Mouse (Mus musculus): Measurements from ENCODE around the gene Fam173a. TPM values are rescaled to one million over a fixed set of nuclear protein-coding genes. Genes with fewer than 3 reads are reported as not detected.
A peak's percentile ranks its signal among the peaks of the same experiment; 100 is the strongest.

Gene Fam173a
- polyA plus RNA-seq, 1 experiment from 2014 or later, result 116 TPM

- no peak for ATAC-seq
- WGBS, result under 1% methylated on average over 22 of the region's 29 CpGs
- DNase-seq (ENCODE audit: low spot score), result peak; percentile 62
- Histone ChIP-seq H3K9me3 (ENCODE audit: low read length) (no peaks in the 10 kb centered on the region), H3K27ac (ENCODE audit: low read length) (no peak within 1 kb of the TSS), H3K4me2 (replicated peaks; ENCODE audit: low read depth, low read length) (peak within 1 kb of the TSS; percentile 68), H3K4me1 (ENCODE audit: insufficient read depth, low read depth, low read length) (peaks cover 28% of the 10 kb centered on the region), H3K27me3 (replicated peaks; ENCODE audit: insufficient read depth, low read length) (no peaks in the 10 kb centered on the region), H3K9ac (replicated peaks; ENCODE audit: low read depth) (no peak within 1 kb of the TSS), H3K4me3 (ENCODE audit: low read depth, low read length) (peak within 1 kb of the TSS; percentile 31; the same call in 1 of the 2 replicates), H3K36me3 (ENCODE audit: insufficient read depth, low read length) (peaks cover 8% of the 10 kb centered on the region; the same call in 1 of the 2 replicates)
- no peak for TF ChIP-seq CTCF (IDR thresholded peaks at IDR 0.05)
- no peak for TF ChIP-seq EP300 (IDR thresholded peaks at IDR 0.05)
These were observed 44.3 kb upstream of the Fam173a start, which contains the start of gene Rhbdl1 for GRCm38 (mm10) chr17:25837076-25837410. Gene Rhbdl1 (minus strand): TSS chr17:25837295.

GRCm38 (mm10) chr17:25836397-25837075 lies 43.8 kb upstream of the Fam173a start:
- TF ChIP-seq CTCF (IDR thresholded peaks at IDR 0.05) (no peak), EP300 (IDR thresholded peaks at IDR 0.05) (no peak)

GRCm38 (mm10) chr17:25835816-25836215 lies 43.1 kb upstream of the Fam173a start:
- H3K4me3 ChIP-seq (ENCODE audit: low read depth, low read length), result no peak overlapping the region
- 84% methylated on average over 16 of the region's 16 CpGs for WGBS
- H3K27ac ChIP-seq (ENCODE audit: low read length), result no peak overlapping the region
- H3K27me3 ChIP-seq (replicated peaks; ENCODE audit: insufficient read depth, low read length), result no peaks in the 10 kb centered on the region
- DNase-seq (ENCODE audit: low spot score) (no peak), ATAC-seq (no peak)
- no peaks in the 10 kb centered on the region for H3K9me3 ChIP-seq (ENCODE audit: low read length)
- peaks cover 6% of the 10 kb centered on the region; the same call in 1 of the 2 replicates for H3K36me3 ChIP-seq (ENCODE audit: insufficient read depth, low read length)
- peaks cover 39% of the 10 kb centered on the region for H3K4me1 ChIP-seq (ENCODE audit: insufficient read depth, low read depth, low read length)
- H3K4me2 ChIP-seq (replicated peaks; ENCODE audit: low read depth, low read length), result no peak overlapping the region
- H3K9ac ChIP-seq (replicated peaks; ENCODE audit: low read depth), result no peak overlapping the region
- TF ChIP-seq EP300 (IDR thresholded peaks at IDR 0.05) (no peak), CTCF (IDR thresholded peaks at IDR 0.05) (no peak)

More at GRCm38 (mm10) chr17:25836397-25837075, 43.8 kb upstream of the Fam173a start:
- Histone ChIP-seq H3K27ac (ENCODE audit: low read length) (no peak overlapping the region), H3K36me3 (ENCODE audit: insufficient read depth, low read length) (peaks cover 5% of the 10 kb centered on the region; the same call in 1 of the 2 replicates), H3K4me2 (replicated peaks; ENCODE audit: low read depth, low read length) (peak overlapping the region; percentile 68), H3K27me3 (replicated peaks; ENCODE audit: insufficient read depth, low read length) (no peaks in the 10 kb centered on the region), H3K4me1 (ENCODE audit: insufficient read depth, low read depth, low read length) (peaks cover 33% of the 10 kb centered on the region), H3K4me3 (ENCODE audit: low read depth, low read length) (peak overlapping the region; percentile 31; the same call in 1 of the 2 replicates), H3K9ac (replicated peaks; ENCODE audit: low read depth) (no peak overlapping the region), H3K9me3 (ENCODE audit: low read length) (no peaks in the 10 kb centered on the region)
- ATAC-seq, result no peak
- 26% methylated on average over 20 of the region's 23 CpGs for WGBS
- DNase-seq (ENCODE audit: low spot score), result no peak

GRCm38 (mm10) chr17:25835301-25835700 lies 42.6 kb upstream of the Fam173a start:
- Histone ChIP-seq H3K9ac (replicated peaks; ENCODE audit: low read depth) (no peak overlapping the region), H3K27me3 (replicated peaks; ENCODE audit: insufficient read depth, low read length) (no peaks in the 10 kb centered on the region), H3K9me3 (ENCODE audit: low read length) (no peaks in the 10 kb centered on the region), H3K4me2 (replicated peaks; ENCODE audit: low read depth, low read length) (0 out of 2 replicates have a peak overlapping the region, but pooled peaks have one; percentile 84), H3K4me3 (ENCODE audit: low read depth, low read length) (no peak overlapping the region), H3K36me3 (ENCODE audit: insufficient read depth, low read length) (peaks cover 6% of the 10 kb centered on the region; the same call in 1 of the 2 replicates), H3K4me1 (ENCODE audit: insufficient read depth, low read depth, low read length) (peaks cover 39% of the 10 kb centered on the region), H3K27ac (ENCODE audit: low read length) (no peak overlapping the region)
- no peak for TF ChIP-seq CTCF (IDR thresholded peaks at IDR 0.05)
- ATAC-seq, result no peak
- WGBS, result 94% methylated on average over 7 of the region's 7 CpGs
- no peak for DNase-seq (ENCODE audit: low spot score)

- Histone ChIP-seq H3K27me3 (replicated peaks; ENCODE audit: insufficient read depth, low read length) (no peaks in the 10 kb centered on the region), H3K9me3 (ENCODE audit: low read length) (no peaks in the 10 kb centered on the region), H3K36me3 (ENCODE audit: insufficient read depth, low read length) (0 out of 2 replicates have a peak, but pooled peaks cover 5% of the 10 kb centered on the region), H3K4me2 (replicated peaks; ENCODE audit: low read depth, low read length) (peak overlapping the region; percentile 84), H3K4me3 (ENCODE audit: low read depth, low read length) (peak overlapping the region; percentile 55; the same call in 1 of the 2 replicates), H3K27ac (ENCODE audit: low read length) (peak overlapping the region; percentile 98; the same call in 1 of the 2 replicates), H3K9ac (replicated peaks; ENCODE audit: low read depth) (0 out of 2 replicates have a peak overlapping the region, but pooled peaks have one; percentile 13), H3K4me1 (ENCODE audit: insufficient read depth, low read depth, low read length) (peaks cover 39% of the 10 kb centered on the region)
- TF ChIP-seq EP300 (IDR thresholded peaks at IDR 0.05), result no peak
- ATAC-seq (no peak), DNase-seq (ENCODE audit: low spot score) (no peak)
- WGBS, result 79% methylated on average over 12 of the region's 12 CpGs
These were observed 42.0 kb upstream of the Fam173a start for GRCm38 (mm10) chr17:25834595-25835222.

- Histone ChIP-seq H3K9ac (replicated peaks; ENCODE audit: low read depth) (peak overlapping the region; percentile 55; the same call in 1 of the 2 replicates), H3K36me3 (ENCODE audit: insufficient read depth, low read length) (0 out of 2 replicates have a peak, but pooled peaks cover 5% of the 10 kb centered on the region)
- peak; percentile 31 for DNase-seq (ENCODE audit: low spot score)
These were observed 41.4 kb upstream of the Fam173a start for GRCm38 (mm10) chr17:25833961-25834594.

More at GRCm38 (mm10) chr17:25833961-25834594, 41.4 kb upstream of the Fam173a start:
- peak overlapping the region; percentile 98 for H3K27ac ChIP-seq (ENCODE audit: low read length)
- TF ChIP-seq CTCF (IDR thresholded peaks at IDR 0.05) (no peak), EP300 (IDR thresholded peaks at IDR 0.05) (no peak)
- no peaks in the 10 kb centered on the region for H3K27me3 ChIP-seq (replicated peaks; ENCODE audit: insufficient read depth, low read length)
- ATAC-seq, result no peak
- no peaks in the 10 kb centered on the region for H3K9me3 ChIP-seq (ENCODE audit: low read length)
- H3K4me3 ChIP-seq (ENCODE audit: low read depth, low read length), result peak overlapping the region; percentile 55
- H3K4me2 ChIP-seq (replicated peaks; ENCODE audit: low read depth, low read length), result peak overlapping the region; percentile 84
- H3K4me1 ChIP-seq (ENCODE audit: insufficient read depth, low read depth, low read length), result peaks cover 45% of the 10 kb centered on the region
- 19% methylated on average over 5 of the region's 6 CpGs for WGBS
